Mouse (Mus musculus): ENCODE results near the gene Xylt1. TPM values are rescaled to one million over a fixed set of nuclear protein-coding genes. Genes with fewer than 3 reads are reported as not detected.

The Xylt1 gene
- polyA plus RNA-seq, 1 experiment from 2014 or later: 2.6 TPM

DNA sequence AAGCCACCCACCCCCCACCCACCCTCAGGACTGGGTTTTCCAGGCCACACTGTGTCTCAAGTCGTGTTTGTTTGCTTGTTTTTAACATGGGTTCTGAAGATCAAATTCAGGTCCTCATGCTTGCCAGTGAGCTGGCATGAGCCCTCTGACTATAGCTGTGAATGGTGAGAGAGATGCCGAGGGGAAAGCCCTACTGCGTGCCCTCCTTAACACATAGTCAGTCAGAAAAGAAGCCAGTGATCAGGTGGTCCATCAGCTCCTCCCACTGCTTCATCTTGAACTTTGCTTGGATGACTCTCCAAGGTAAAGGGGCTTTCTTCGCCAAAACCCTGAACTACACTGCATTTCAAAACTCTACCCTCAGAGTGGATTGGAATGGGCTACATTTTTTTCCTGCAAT lies 183.8 kb downstream of the Xylt1 start:
- WGBS: 92% methylated on average over 4 of the region's 4 CpGs
- no peaks in the 10 kb centered on the region for H3K27me3 ChIP-seq (replicated peaks; ENCODE audit: control insufficient read depth, insufficient read depth, low read length)

DNA sequence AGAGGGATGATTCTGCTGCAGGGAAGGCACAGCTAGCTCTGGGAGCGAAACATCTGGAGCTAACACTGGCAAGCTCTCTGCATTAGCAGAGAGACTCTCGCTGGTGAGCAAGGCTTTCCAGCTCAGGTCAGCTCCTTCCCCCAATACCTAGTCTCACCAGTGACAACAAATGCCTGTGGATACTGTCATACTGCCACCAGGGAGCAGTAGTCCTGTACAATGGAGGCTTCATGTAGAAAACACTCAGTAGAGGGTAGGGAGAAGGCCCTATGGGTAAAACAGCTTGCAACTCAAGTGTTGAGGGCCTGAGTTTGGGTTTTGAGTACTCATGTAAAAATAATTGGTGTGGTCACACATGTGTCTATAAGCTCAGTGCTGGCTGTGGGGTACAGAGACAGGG lies 185.3 kb downstream of the Xylt1 start:
- H3K27ac ChIP-seq (ENCODE audit: low read length): no peak overlapping the region
- WGBS: 56% methylated on average over 2 of the region's 2 CpGs
- H3K4me3 ChIP-seq (replicated peaks; ENCODE audit: low read length): no peak overlapping the region
- peaks cover 8% of the 10 kb centered on the region for H3K4me1 ChIP-seq (replicated peaks; ENCODE audit: control insufficient read depth, insufficient read depth, low read length)
- no peak overlapping the region for H3K9ac ChIP-seq (replicated peaks; ENCODE audit: low read depth, low read length)
- H3K9me3 ChIP-seq (ENCODE audit: control insufficient read depth, low read length): no peaks in the 10 kb centered on the region
- H3K27me3 ChIP-seq (replicated peaks; ENCODE audit: control insufficient read depth, insufficient read depth, low read length): no peaks in the 10 kb centered on the region
- peak; percentile 55; the same call in 1 of the 2 replicates for ATAC-seq
- no peak overlapping the region for H3K4me2 ChIP-seq (ENCODE audit: low read length)
- no peaks in the 10 kb centered on the region for H3K36me3 ChIP-seq (ENCODE audit: control insufficient read depth, insufficient read depth)

More for the DNA sequence above, 183.8 kb downstream of the Xylt1 start:
- Histone ChIP-seq H3K9me3 (ENCODE audit: control insufficient read depth, low read length) (no peaks in the 10 kb centered on the region), H3K4me3 (replicated peaks; ENCODE audit: low read length) (no peak overlapping the region), H3K36me3 (ENCODE audit: control insufficient read depth, insufficient read depth) (no peaks in the 10 kb centered on the region), H3K9ac (replicated peaks; ENCODE audit: low read depth, low read length) (no peak overlapping the region), H3K27ac (ENCODE audit: low read length) (no peak overlapping the region), H3K4me2 (ENCODE audit: low read length) (no peak overlapping the region), H3K4me1 (replicated peaks; ENCODE audit: control insufficient read depth, insufficient read depth, low read length) (peaks cover 7% of the 10 kb centered on the region)
- no peak for ATAC-seq

DNA sequence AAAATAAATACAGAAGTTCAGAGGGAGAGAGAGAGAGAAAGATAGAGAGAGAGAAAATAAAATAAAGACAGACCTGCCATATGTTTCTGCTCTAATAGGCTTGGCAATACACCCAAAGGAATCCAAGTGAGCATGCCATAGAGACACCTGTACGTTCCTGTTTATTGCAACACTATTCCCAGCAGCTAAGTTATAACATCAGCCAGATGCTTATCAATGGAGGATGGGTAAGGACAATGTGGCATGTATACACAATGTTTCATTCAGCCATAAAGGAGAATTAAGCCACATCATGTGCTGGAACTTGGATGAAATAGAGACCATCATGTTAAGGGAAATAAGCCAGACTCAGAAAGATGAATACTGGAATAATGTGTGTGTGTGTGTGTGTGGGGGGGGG lies 186.1 kb downstream of the Xylt1 start:
- H3K36me3 ChIP-seq (ENCODE audit: control insufficient read depth, insufficient read depth): no peaks in the 10 kb centered on the region
- H3K4me3 ChIP-seq (replicated peaks; ENCODE audit: low read length): no peak overlapping the region
- no peaks in the 10 kb centered on the region for H3K9me3 ChIP-seq (ENCODE audit: control insufficient read depth, low read length)
- ATAC-seq: no peak
- WGBS: 54% methylated on average over 1 of the region's 1 CpGs
- no peak overlapping the region for H3K4me2 ChIP-seq (ENCODE audit: low read length)
- H3K27me3 ChIP-seq (replicated peaks; ENCODE audit: control insufficient read depth, insufficient read depth, low read length): no peaks in the 10 kb centered on the region
- no peak overlapping the region for H3K27ac ChIP-seq (ENCODE audit: low read length)
- no peak overlapping the region for H3K9ac ChIP-seq (replicated peaks; ENCODE audit: low read depth, low read length)
- H3K4me1 ChIP-seq (replicated peaks; ENCODE audit: control insufficient read depth, insufficient read depth, low read length): peaks cover 13% of the 10 kb centered on the region

DNA sequence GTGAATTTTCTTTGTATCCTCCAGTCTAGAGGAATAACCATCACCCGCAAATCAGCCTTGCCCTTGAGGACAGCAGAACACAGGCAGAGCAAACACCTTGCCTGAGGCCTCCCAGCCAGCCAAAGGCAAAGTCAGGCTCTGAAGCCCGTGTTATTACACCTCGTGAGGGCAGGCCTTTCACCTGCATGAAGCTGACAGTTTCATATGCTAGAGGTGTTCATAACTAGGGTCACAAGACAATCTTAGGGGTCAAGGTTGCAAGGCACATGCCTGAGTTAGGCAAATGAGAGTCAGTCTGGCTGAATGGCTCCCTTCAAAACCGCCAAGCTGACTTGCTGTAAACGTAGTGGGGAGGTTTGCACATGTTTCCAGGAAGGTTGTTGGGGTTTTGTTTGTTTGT lies 186.5 kb downstream of the Xylt1 start:
- H3K9ac ChIP-seq (replicated peaks; ENCODE audit: low read depth, low read length): no peak overlapping the region
- H3K4me3 ChIP-seq (replicated peaks; ENCODE audit: low read length): no peak overlapping the region
- ATAC-seq: no peak
- peaks cover 16% of the 10 kb centered on the region for H3K4me1 ChIP-seq (replicated peaks; ENCODE audit: control insufficient read depth, insufficient read depth, low read length)
- H3K4me2 ChIP-seq (ENCODE audit: low read length): no peak overlapping the region
- no peaks in the 10 kb centered on the region for H3K9me3 ChIP-seq (ENCODE audit: control insufficient read depth, low read length)
- 79% methylated on average over 5 of the region's 5 CpGs for WGBS
- H3K27ac ChIP-seq (ENCODE audit: low read length): no peak overlapping the region
- H3K27me3 ChIP-seq (replicated peaks; ENCODE audit: control insufficient read depth, insufficient read depth, low read length): no peaks in the 10 kb centered on the region
- H3K36me3 ChIP-seq (ENCODE audit: control insufficient read depth, insufficient read depth): no peaks in the 10 kb centered on the region

DNA sequence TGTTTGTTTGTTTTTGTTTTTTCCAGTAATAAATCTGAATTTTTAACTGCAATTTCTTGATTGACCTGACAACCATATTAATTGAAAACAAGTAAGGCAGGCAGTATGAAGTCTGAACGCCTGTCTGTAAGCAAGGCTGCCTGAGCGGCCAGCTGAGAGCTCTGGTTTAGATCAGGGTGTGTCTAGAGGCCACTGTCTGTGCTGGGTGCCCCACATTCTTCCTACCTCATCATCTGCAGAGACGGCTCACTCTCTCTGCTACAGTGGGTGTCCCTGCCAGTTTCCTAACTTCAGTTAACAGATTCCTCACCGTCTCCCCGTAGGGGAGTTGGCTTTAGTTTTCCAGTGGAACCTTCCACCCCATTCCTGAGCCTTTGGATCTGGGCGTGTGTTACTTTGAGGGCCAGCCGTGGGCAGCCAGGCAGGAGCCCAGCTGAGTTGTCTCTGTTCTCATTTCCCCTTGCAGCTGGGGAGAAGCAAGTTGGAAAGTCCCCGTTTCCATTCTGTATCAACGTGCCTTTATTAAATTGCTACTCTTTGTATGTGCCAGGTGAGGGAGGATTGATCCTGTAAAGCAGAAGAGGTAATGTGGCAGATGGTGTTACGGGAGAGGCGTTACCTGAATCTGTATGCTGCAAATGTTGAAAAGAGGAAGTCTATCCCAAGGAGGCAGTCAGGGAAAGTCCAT lies 187.0 kb downstream of the Xylt1 start:
- peaks cover 16% of the 10 kb centered on the region for H3K4me1 ChIP-seq (replicated peaks; ENCODE audit: control insufficient read depth, insufficient read depth, low read length)
- H3K4me2 ChIP-seq (ENCODE audit: low read length): no peak overlapping the region
- H3K27me3 ChIP-seq (replicated peaks; ENCODE audit: control insufficient read depth, insufficient read depth, low read length): no peaks in the 10 kb centered on the region
- H3K9me3 ChIP-seq (ENCODE audit: control insufficient read depth, low read length): no peaks in the 10 kb centered on the region
- no peak overlapping the region for H3K4me3 ChIP-seq (replicated peaks; ENCODE audit: low read length)
- 84% methylated on average over 11 of the region's 11 CpGs for WGBS
- H3K27ac ChIP-seq (ENCODE audit: low read length): no peak overlapping the region
- no peaks in the 10 kb centered on the region for H3K36me3 ChIP-seq (ENCODE audit: control insufficient read depth, insufficient read depth)
- ATAC-seq: no peak
- no peak overlapping the region for H3K9ac ChIP-seq (replicated peaks; ENCODE audit: low read depth, low read length)

DNA sequence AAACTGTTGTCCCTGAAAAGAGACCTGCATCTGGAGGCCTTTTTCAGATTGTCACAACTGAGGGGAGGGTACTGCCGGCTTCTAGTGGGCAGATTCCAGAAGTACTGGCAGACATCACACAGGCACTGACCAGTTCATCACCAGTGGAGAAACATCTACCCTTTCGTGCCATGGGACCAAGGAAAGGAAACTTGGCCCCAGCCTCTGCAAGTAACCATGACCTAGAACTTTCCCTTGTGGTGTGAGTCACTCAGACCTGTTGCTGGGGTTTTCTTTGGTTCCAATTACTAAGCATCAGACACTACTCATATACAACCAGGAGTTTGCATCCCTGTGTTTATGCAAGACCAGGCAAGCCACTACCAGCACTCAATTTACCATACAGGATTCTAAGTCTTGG lies 190.4 kb downstream of the Xylt1 start:
- H3K27ac ChIP-seq (ENCODE audit: low read length): no peak overlapping the region
- H3K4me2 ChIP-seq (ENCODE audit: low read length): no peak overlapping the region
- ATAC-seq: no peak
- no peak overlapping the region for H3K9ac ChIP-seq (replicated peaks; ENCODE audit: low read depth, low read length)
- H3K9me3 ChIP-seq (ENCODE audit: control insufficient read depth, low read length): no peaks in the 10 kb centered on the region
- H3K4me3 ChIP-seq (replicated peaks; ENCODE audit: low read length): no peak overlapping the region
- 81% methylated on average over 2 of the region's 2 CpGs for WGBS
- H3K27me3 ChIP-seq (replicated peaks; ENCODE audit: control insufficient read depth, insufficient read depth, low read length): no peaks in the 10 kb centered on the region
- peaks cover 29% of the 10 kb centered on the region for H3K4me1 ChIP-seq (replicated peaks; ENCODE audit: control insufficient read depth, insufficient read depth, low read length)
- H3K36me3 ChIP-seq (ENCODE audit: control insufficient read depth, insufficient read depth): no peaks in the 10 kb centered on the region

DNA sequence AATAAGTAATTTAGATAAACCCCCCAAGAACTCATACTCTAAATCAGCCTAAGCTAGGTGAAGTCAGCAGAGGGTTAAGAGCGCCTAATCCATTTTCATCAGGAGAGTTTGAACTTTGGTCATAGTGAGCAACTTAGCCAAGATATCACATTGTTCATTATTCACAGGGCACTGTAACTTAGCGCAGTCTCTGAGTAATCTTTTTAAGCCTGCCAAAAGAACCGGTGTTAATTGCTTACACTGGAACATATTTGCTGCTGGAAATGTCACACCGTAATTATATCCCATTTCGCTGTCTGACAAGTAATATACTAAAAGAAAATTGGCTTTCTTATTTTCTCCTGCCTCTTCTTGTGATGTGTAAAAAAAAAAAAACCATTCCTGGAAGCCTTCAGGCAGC lies 190.9 kb downstream of the Xylt1 start:
- H3K27me3 ChIP-seq (replicated peaks; ENCODE audit: control insufficient read depth, insufficient read depth, low read length): no peaks in the 10 kb centered on the region
- no peak overlapping the region for H3K4me2 ChIP-seq (ENCODE audit: low read length)
- peak; percentile 57 for ATAC-seq
- peaks cover 26% of the 10 kb centered on the region for H3K4me1 ChIP-seq (replicated peaks; ENCODE audit: control insufficient read depth, insufficient read depth, low read length)
- no peak overlapping the region for H3K4me3 ChIP-seq (replicated peaks; ENCODE audit: low read length)
- H3K36me3 ChIP-seq (ENCODE audit: control insufficient read depth, insufficient read depth): no peaks in the 10 kb centered on the region
- H3K27ac ChIP-seq (ENCODE audit: low read length): no peak overlapping the region
- no peak overlapping the region for H3K9ac ChIP-seq (replicated peaks; ENCODE audit: low read depth, low read length)
- 30% methylated on average over 5 of the region's 5 CpGs for WGBS
- H3K9me3 ChIP-seq (ENCODE audit: control insufficient read depth, low read length): no peaks in the 10 kb centered on the region

DNA sequence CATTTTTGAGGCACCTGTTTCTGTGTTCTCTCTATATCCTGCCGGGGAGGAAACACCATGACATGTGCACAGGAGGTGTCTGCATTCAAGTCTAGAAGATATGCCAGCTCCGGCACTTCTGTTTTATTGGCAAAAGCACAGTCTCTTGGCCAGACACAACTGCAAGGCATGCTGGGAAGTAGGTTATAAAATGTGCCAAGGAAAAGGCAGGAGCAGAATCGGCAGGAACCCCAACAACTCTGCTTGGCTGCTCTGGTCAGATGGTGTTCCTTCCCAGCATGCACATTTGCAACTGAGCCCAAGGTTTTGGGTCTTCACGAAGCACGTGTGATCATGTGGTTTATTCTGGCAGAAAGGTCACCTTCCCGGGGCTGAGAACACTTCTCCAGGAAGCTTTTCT lies 192.4 kb downstream of the Xylt1 start:
- no peak overlapping the region for H3K4me2 ChIP-seq (ENCODE audit: low read length)
- 45% methylated on average over 6 of the region's 6 CpGs for WGBS
- H3K9ac ChIP-seq (replicated peaks; ENCODE audit: low read depth, low read length): no peak overlapping the region
- H3K27me3 ChIP-seq (replicated peaks; ENCODE audit: control insufficient read depth, insufficient read depth, low read length): no peaks in the 10 kb centered on the region
- no peaks in the 10 kb centered on the region for H3K9me3 ChIP-seq (ENCODE audit: control insufficient read depth, low read length)
- ATAC-seq: peak; percentile 43; the same call in 1 of the 2 replicates
- no peaks in the 10 kb centered on the region for H3K36me3 ChIP-seq (ENCODE audit: control insufficient read depth, insufficient read depth)
- H3K4me1 ChIP-seq (replicated peaks; ENCODE audit: control insufficient read depth, insufficient read depth, low read length): peaks cover 26% of the 10 kb centered on the region
- H3K4me3 ChIP-seq (replicated peaks; ENCODE audit: low read length): no peak overlapping the region
- H3K27ac ChIP-seq (ENCODE audit: low read length): peak overlapping the region; percentile 4; the same call in 1 of the 2 replicates

DNA sequence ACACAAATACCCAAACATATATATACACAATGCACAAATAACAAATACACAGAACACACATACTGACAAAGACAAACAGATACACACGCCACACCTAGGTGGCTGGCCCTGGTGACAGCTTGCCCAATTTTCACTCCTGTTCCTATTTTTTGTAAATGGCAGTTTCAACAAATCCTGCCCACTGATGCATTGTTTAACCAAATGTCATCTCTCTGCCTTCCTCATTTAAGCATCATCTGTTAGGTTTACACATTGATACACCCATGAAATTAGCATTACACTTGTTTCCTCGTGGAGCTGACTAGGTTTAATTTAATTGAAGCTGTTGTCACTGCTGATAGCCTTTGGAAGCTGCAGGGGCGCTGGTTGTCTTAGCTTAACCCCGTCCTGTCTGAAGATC lies 194.6 kb downstream of the Xylt1 start:
- WGBS: 35% methylated on average over 4 of the region's 4 CpGs
- Histone ChIP-seq H3K27ac (ENCODE audit: low read length) (peak overlapping the region; percentile 20; the same call in 1 of the 2 replicates), H3K36me3 (ENCODE audit: control insufficient read depth, insufficient read depth) (no peaks in the 10 kb centered on the region), H3K9me3 (ENCODE audit: control insufficient read depth, low read length) (no peaks in the 10 kb centered on the region), H3K4me3 (replicated peaks; ENCODE audit: low read length) (no peak overlapping the region), H3K9ac (replicated peaks; ENCODE audit: low read depth, low read length) (no peak overlapping the region), H3K4me1 (replicated peaks; ENCODE audit: control insufficient read depth, insufficient read depth, low read length) (peaks cover 26% of the 10 kb centered on the region), H3K4me2 (ENCODE audit: low read length) (no peak overlapping the region), H3K27me3 (replicated peaks; ENCODE audit: control insufficient read depth, insufficient read depth, low read length) (no peaks in the 10 kb centered on the region)
- ATAC-seq: peak; percentile 34; the same call in 1 of the 2 replicates

DNA sequence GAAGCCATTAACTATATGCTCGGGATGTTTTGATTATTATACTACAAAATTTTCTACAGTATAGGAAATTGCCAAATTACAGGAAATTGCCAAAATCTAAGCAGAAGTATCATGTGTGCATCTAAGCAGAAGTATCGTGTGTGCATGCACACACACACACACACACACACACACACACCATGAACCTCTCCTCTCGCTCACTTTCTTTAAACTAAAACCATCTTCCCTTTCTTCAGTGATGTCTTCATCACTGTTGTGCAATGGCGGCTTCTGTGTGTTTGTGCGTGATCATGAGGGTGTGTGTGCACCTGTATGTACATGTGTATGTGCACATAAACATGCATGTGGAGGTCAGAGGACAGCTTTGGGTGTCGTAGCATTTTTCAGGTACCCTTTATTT lies 196.3 kb downstream of the Xylt1 start:
- Histone ChIP-seq H3K9ac (replicated peaks; ENCODE audit: low read depth, low read length) (no peak overlapping the region), H3K27ac (ENCODE audit: low read length) (no peak overlapping the region), H3K36me3 (ENCODE audit: control insufficient read depth, insufficient read depth) (no peaks in the 10 kb centered on the region), H3K4me3 (replicated peaks; ENCODE audit: low read length) (no peak overlapping the region), H3K27me3 (replicated peaks; ENCODE audit: control insufficient read depth, insufficient read depth, low read length) (no peaks in the 10 kb centered on the region), H3K4me2 (ENCODE audit: low read length) (no peak overlapping the region), H3K9me3 (ENCODE audit: control insufficient read depth, low read length) (no peaks in the 10 kb centered on the region), H3K4me1 (replicated peaks; ENCODE audit: control insufficient read depth, insufficient read depth, low read length) (peaks cover 19% of the 10 kb centered on the region)
- no peak for ATAC-seq
- 93% methylated on average over 6 of the region's 6 CpGs for WGBS
